Mouse (Mus musculus): ENCODE measurements around the gene Lsm12. TPM values are rescaled to one million over a fixed set of nuclear protein-coding genes. Genes with fewer than 3 reads are reported as not detected.

The Lsm12 gene
- 80.1 and 83.2 TPM in 2 replicates for polyA plus RNA-seq (2014; fragmentation: Nextera tagmentation; extraction: Ambion mirVana)

- H3K27me3 ChIP-seq (replicated peaks; ENCODE audit: control insufficient read depth, insufficient read depth, low read length): no peaks in the 10 kb centered on the region
- H3K36me3 ChIP-seq (ENCODE audit: control insufficient read depth, insufficient read depth, low read length): peaks cover 20% of the 10 kb centered on the region
- H3K4me3 ChIP-seq (ENCODE audit: low read depth, low read length): peak within 1 kb of the TSS; percentile 98
- DNase-seq (ENCODE audit: low spot score): peak; percentile 94
- H3K9ac ChIP-seq (ENCODE audit: low read depth, low read length): peak within 1 kb of the TSS; percentile 95
- H3K4me1 ChIP-seq (replicated peaks; ENCODE audit: control insufficient read depth, insufficient read depth, low read length): peaks cover 26% of the 10 kb centered on the region
- H3K27ac ChIP-seq (ENCODE audit: low read depth, low read length): peak within 1 kb of the TSS; percentile 92
- peak within 1 kb of the TSS; percentile 87 for H3K4me2 ChIP-seq
- under 1% methylated on average over 70 of the region's 70 CpGs for WGBS
- ATAC-seq (replicated peaks; ENCODE audit: low FRiP score): peak; percentile 81
- no peaks in the 10 kb centered on the region for H3K9me3 ChIP-seq (ENCODE audit: control insufficient read depth, low read length)
Observed at GRCm38 (mm10) chr11:102184646-102185495, at the start of gene Lsm12. TSS of gene Lsm12 (minus strand) at chr11:102185296.

DNA sequence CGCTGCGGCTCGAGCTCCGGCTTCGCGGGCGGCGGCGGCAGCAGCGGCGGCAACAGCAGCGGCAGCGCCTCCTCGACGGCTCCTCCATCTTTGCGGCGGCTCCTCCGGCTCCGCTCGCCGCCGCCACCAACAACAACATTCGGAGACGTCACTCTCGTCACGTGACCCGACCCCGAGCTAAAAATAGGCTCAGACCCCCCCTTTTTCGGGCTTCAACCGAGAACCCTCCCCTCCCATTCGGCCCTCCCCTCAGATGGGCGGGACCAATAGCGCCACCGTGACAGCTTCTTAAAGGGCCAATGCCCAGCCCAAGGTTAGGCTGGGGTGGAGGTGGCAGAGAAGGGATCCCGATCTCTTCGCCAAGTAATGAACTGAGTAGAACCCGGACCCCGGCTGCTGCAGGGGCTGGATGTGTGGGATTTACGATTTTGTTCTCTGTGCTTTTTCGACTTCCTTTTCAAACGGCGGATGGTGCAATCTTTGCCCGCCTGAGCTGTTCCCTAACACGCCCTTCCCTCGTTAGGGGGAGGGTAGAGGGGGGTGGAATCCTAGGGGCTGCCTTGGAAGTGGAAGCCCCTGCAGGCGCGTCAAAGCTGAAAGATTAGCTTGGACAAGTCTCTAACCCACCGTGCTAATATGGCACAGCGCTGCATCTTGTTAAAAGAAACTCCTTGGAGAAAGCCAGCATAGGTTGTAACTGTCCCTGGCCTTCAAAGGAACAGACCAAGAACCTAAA lies 45.1 kb upstream of the Lsm12 start, which contains the start of gene Hdac5:
TSS of gene Hdac5 (minus strand) at position 161 of the 736 bp plus-strand sequence.
- H3K27me3 ChIP-seq (replicated peaks; ENCODE audit: control insufficient read depth, insufficient read depth, low read length): peaks cover 12% of the 10 kb centered on the region; the same call in 1 of the 2 replicates
- peak within 1 kb of the TSS; percentile 95 for H3K4me2 ChIP-seq
- H3K36me3 ChIP-seq (ENCODE audit: control insufficient read depth, insufficient read depth, low read length): no peaks in the 10 kb centered on the region
- peak within 1 kb of the TSS; percentile 68 for H3K27ac ChIP-seq (ENCODE audit: low read depth, low read length)
- under 1% methylated on average over 49 of the region's 49 CpGs for WGBS
- H3K9ac ChIP-seq (ENCODE audit: low read depth, low read length): peak within 1 kb of the TSS; percentile 85
- peak; percentile 94 for ATAC-seq (replicated peaks; ENCODE audit: low FRiP score)
- peak within 1 kb of the TSS; percentile 94 for H3K4me3 ChIP-seq (ENCODE audit: low read depth, low read length)
- DNase-seq (ENCODE audit: low spot score): peak; percentile 99
- peaks cover 28% of the 10 kb centered on the region for H3K4me1 ChIP-seq (replicated peaks; ENCODE audit: control insufficient read depth, insufficient read depth, low read length)
- no peaks in the 10 kb centered on the region for H3K9me3 ChIP-seq (ENCODE audit: control insufficient read depth, low read length)

DNA sequence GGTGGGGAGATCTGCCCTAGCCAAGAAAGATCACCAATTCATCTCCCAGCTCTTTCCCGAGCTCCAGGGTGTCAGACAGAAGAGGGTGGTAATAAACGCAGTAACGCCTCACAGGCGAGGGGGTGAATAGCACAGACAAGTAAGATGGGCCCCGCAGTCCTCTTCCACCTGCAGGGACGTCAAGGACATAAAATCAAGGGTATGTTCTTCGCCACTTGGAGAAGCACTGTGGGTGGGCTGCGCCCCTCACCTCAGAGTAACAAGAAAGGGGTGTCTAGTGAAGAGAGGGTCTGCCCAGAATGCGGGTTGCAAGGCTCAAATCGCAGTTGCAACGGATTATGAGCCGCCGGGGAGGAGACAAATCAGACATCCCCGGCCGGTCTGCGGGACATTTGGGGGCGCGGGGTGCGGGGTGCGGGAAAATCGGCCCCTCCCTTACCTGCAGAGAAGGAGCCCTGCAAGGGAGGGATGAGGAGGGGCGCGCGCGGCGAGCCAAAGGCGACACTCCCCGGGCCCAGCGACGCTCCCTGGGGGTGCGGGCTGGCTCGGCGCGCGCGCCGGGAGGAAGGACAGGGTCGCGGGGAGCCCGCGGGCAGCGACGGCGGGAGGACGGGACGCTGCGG lies 44.3 kb upstream of the Lsm12 start:
- peaks cover 12% of the 10 kb centered on the region; the same call in 1 of the 2 replicates for H3K27me3 ChIP-seq (replicated peaks; ENCODE audit: control insufficient read depth, insufficient read depth, low read length)
- no peaks in the 10 kb centered on the region for H3K36me3 ChIP-seq (ENCODE audit: control insufficient read depth, insufficient read depth, low read length)
- ATAC-seq (replicated peaks; ENCODE audit: low FRiP score) (peak; percentile 55), DNase-seq (ENCODE audit: low spot score) (no peak)
- peaks cover 32% of the 10 kb centered on the region for H3K4me1 ChIP-seq (replicated peaks; ENCODE audit: control insufficient read depth, insufficient read depth, low read length)
- WGBS: 2% methylated on average over 46 of the region's 47 CpGs
- peak overlapping the region; percentile 94 for H3K4me3 ChIP-seq (ENCODE audit: low read depth, low read length)
- no peaks in the 10 kb centered on the region for H3K9me3 ChIP-seq (ENCODE audit: control insufficient read depth, low read length)
- peak overlapping the region; percentile 85 for H3K9ac ChIP-seq (ENCODE audit: low read depth, low read length)
- peak overlapping the region; percentile 95 for H3K4me2 ChIP-seq
- H3K27ac ChIP-seq (ENCODE audit: low read depth, low read length): 0 out of 2 replicates have a peak overlapping the region, but pooled peaks have one; percentile 57

DNA sequence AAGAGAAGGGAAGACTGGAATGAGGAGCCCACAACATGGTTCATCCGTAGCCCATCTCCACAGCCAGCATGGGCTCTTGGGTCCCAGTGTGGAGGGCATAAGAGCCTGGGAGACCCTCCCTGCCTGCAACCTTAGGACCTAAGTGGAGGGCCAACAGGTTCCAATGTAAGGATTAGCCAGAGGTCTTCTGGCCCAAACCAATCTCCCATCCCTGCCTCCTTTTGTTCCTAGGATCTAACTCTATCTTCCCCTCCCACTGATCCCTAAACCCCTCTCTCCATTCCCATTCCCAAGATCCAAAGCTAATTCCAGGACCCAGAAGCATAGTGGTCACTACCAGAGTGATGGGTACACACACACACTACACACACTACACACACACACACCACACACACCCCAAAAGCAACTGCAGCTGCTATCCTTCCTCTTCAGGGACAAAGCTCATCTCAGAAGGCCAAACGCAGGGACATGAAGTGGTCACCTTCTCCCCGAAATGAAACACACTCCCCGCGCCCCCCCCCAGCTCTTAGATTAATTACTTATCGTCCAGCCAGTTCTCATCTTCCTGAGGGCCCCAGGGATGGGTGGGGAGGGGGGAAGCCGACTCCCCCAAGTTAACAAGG lies 43.7 kb upstream of the Lsm12 start:
- Histone ChIP-seq H3K9me3 (ENCODE audit: control insufficient read depth, low read length) (no peaks in the 10 kb centered on the region), H3K4me2 (peak overlapping the region; percentile 95), H3K36me3 (ENCODE audit: control insufficient read depth, insufficient read depth, low read length) (no peaks in the 10 kb centered on the region), H3K4me1 (replicated peaks; ENCODE audit: control insufficient read depth, insufficient read depth, low read length) (peaks cover 37% of the 10 kb centered on the region), H3K27ac (ENCODE audit: low read depth, low read length) (no peak overlapping the region), H3K27me3 (replicated peaks; ENCODE audit: control insufficient read depth, insufficient read depth, low read length) (peaks cover 12% of the 10 kb centered on the region; the same call in 1 of the 2 replicates), H3K9ac (ENCODE audit: low read depth, low read length) (peak overlapping the region; percentile 85; the same call in 1 of the 2 replicates), H3K4me3 (ENCODE audit: low read depth, low read length) (peak overlapping the region; percentile 94)
- WGBS: 23% methylated on average over 7 of the region's 7 CpGs
- no peak for DNase-seq (ENCODE audit: low spot score)
- ATAC-seq (replicated peaks; ENCODE audit: low FRiP score): no peak

DNA sequence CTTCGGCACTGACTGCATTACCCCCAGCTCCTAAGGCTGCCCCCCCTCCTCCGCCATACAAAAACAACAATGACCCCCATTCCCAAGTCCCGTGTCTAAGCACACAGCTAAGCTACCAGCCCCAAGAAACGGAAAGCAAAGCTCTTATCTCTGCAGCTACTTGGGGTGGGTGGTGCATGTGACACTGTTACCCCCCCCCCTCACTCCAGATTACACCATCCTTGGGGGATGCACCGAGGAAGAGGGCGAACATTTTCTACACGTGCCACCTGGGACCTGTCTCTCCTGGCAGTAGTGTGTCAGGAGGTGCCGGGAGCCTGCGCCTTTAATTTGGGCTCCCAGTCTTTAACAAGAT lies 43.1 kb upstream of the Lsm12 start:
- Histone ChIP-seq H3K27ac (ENCODE audit: low read depth, low read length) (no peak overlapping the region), H3K36me3 (ENCODE audit: control insufficient read depth, insufficient read depth, low read length) (no peaks in the 10 kb centered on the region), H3K4me3 (ENCODE audit: low read depth, low read length) (peak overlapping the region; percentile 94; the same call in 1 of the 2 replicates), H3K4me2 (peak overlapping the region; percentile 95), H3K9me3 (ENCODE audit: control insufficient read depth, low read length) (no peaks in the 10 kb centered on the region), H3K27me3 (replicated peaks; ENCODE audit: control insufficient read depth, insufficient read depth, low read length) (peaks cover 12% of the 10 kb centered on the region; the same call in 1 of the 2 replicates), H3K4me1 (replicated peaks; ENCODE audit: control insufficient read depth, insufficient read depth, low read length) (peaks cover 42% of the 10 kb centered on the region), H3K9ac (ENCODE audit: low read depth, low read length) (no peak overlapping the region)
- ATAC-seq (replicated peaks; ENCODE audit: low FRiP score) (no peak), DNase-seq (ENCODE audit: low spot score) (no peak)
- WGBS: 32% methylated on average over 9 of the region's 9 CpGs

GRCm38 (mm10) chr11:102227270-102228190 lies 42.4 kb upstream of the Lsm12 start:
- 39% methylated on average over 12 of the region's 12 CpGs for WGBS
- peak overlapping the region; percentile 95 for H3K4me2 ChIP-seq
- DNase-seq (ENCODE audit: low spot score) (no peak), ATAC-seq (replicated peaks; ENCODE audit: low FRiP score) (no peak)
- H3K4me3 ChIP-seq (ENCODE audit: low read depth, low read length): 0 out of 2 replicates have a peak overlapping the region, but pooled peaks have one; percentile 0
- 0 out of 2 replicates have a peak overlapping the region, but pooled peaks have one; percentile 36 for H3K9ac ChIP-seq (ENCODE audit: low read depth, low read length)
- H3K27ac ChIP-seq (ENCODE audit: low read depth, low read length): no peak overlapping the region
- H3K9me3 ChIP-seq (ENCODE audit: control insufficient read depth, low read length): no peaks in the 10 kb centered on the region
- peaks cover 12% of the 10 kb centered on the region; the same call in 1 of the 2 replicates for H3K27me3 ChIP-seq (replicated peaks; ENCODE audit: control insufficient read depth, insufficient read depth, low read length)
- H3K4me1 ChIP-seq (replicated peaks; ENCODE audit: control insufficient read depth, insufficient read depth, low read length): peaks cover 46% of the 10 kb centered on the region
- H3K36me3 ChIP-seq (ENCODE audit: control insufficient read depth, insufficient read depth, low read length): no peaks in the 10 kb centered on the region

- H3K4me1 ChIP-seq (replicated peaks; ENCODE audit: control insufficient read depth, insufficient read depth, low read length): peaks cover 50% of the 10 kb centered on the region
- no peaks in the 10 kb centered on the region for H3K36me3 ChIP-seq (ENCODE audit: control insufficient read depth, insufficient read depth, low read length)
- no peaks in the 10 kb centered on the region for H3K9me3 ChIP-seq (ENCODE audit: control insufficient read depth, low read length)
- no peak for ATAC-seq (replicated peaks; ENCODE audit: low FRiP score)
- WGBS: 80% methylated on average over 12 of the region's 12 CpGs
- H3K4me2 ChIP-seq: no peak overlapping the region
- peaks cover 12% of the 10 kb centered on the region; the same call in 1 of the 2 replicates for H3K27me3 ChIP-seq (replicated peaks; ENCODE audit: control insufficient read depth, insufficient read depth, low read length)
- DNase-seq (ENCODE audit: low spot score): no peak
- H3K4me3 ChIP-seq (ENCODE audit: low read depth, low read length): no peak overlapping the region
- no peak overlapping the region for H3K27ac ChIP-seq (ENCODE audit: low read depth, low read length)
- no peak overlapping the region for H3K9ac ChIP-seq (ENCODE audit: low read depth, low read length)
Observed at GRCm38 (mm10) chr11:102226067-102226978, 41.2 kb upstream of the Lsm12 start.
